Mouse (Mus musculus): Measurements from ENCODE around the gene Ramp1.

DNA sequence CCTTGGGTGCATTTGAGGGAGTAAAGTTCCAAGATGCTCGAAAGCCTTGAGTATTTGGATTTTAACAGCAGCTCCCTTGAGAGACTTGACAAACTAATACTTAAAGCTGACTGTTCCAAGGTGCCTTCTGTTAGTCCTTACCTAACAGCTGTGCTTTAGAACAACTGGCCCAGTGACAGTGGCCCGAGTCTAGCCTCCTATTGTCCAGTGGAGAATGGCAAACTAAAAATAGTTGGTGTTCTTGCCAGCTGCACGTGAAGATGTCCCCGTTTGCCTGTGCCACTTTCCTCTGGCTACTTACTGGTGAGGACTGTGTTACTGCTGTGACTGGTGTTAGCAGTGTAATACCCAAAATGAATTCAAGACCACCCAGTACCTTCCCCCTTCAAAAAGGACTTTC is 2.8 kb upstream of the Ramp1 start:
- no peak for TF ChIP-seq ZC3H11A (IDR thresholded peaks at IDR 0.05; ENCODE audit: borderline replicate concordance, low read depth, low read length)
- no peak for TF ChIP-seq ZNF384 (IDR thresholded peaks at IDR 0.05; ENCODE audit: low read depth, low read length)

All from ES-E14 (cell line).